Mouse (Mus musculus): Measurements from ENCODE around the gene Npas1. TPM values are rescaled to one million over a fixed set of nuclear protein-coding genes. Genes with fewer than 3 reads are reported as not detected.

Npas1 gene
- polyA plus RNA-seq, 1 experiment = 0.28 TPM

DNA sequence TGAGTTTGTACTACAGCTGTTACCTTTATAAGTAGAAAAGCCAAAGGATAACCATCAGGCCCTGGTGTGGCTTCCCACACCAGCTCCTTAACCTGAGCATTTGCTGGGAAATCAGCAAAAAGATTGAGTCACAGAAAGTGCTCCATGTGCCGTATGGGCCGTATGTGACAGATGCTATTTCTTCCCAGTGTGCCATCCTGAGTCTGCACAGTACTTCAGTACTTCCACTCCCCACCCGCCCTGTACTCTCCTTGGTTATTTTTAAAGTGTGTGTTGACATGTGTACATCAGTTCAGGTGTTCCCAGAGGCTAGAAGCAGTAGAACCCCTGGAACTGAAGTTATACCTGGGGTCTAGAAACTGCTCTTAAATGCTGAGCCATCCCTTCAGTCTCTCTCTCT, 70.5 kb downstream of the Npas1 start:
- WGBS = 98% methylated on average over 3 of the region's 3 CpGs
- DNase-seq = no peak
- no peaks in the 10 kb centered on the region for H3K27me3 ChIP-seq (ENCODE audit: control insufficient read depth, insufficient read depth, low read length)
- H3K4me3 ChIP-seq (ENCODE audit: control insufficient read depth, insufficient read depth, low read length) = no peak overlapping the region
- H3K27ac ChIP-seq (ENCODE audit: control insufficient read depth, insufficient read depth, low read length) = no peak overlapping the region
- H3K36me3 ChIP-seq (ENCODE audit: control insufficient read depth, insufficient read depth, low read length) = no peaks in the 10 kb centered on the region
- no peak for TF ChIP-seq CTCF (IDR thresholded peaks at IDR 0.05; ENCODE audit: borderline replicate concordance, control insufficient read depth, extremely low read depth, insufficient read depth, low read length, poor library complexity)
- TF ChIP-seq POLR2A (IDR thresholded peaks at IDR 0.05; ENCODE audit: control insufficient read depth, extremely low read depth, insufficient read depth, low read length, poor library complexity) = no peak
- peaks cover 24% of the 10 kb centered on the region for H3K4me1 ChIP-seq (replicated peaks; ENCODE audit: control insufficient read depth, insufficient read depth, low read length)

Other genes with a start within 250 kb of the Npas1 start
- gene C5ar2, start 233.6 kb downstream of the Npas1 start, polyA plus RNA-seq (2012; rRNA removed) = 0.26 and 0.46 TPM in 2 replicates
- 3.2 and 4.1 TPM in 2 replicates for gene C5ar1, start 218.2 kb downstream of the Npas1 start, polyA plus RNA-seq (2012; rRNA removed)
- gene Inafm1, start 204.1 kb downstream of the Npas1 start, polyA plus RNA-seq (2012; rRNA removed) = 44.7 and 62.2 TPM in 2 replicates
- 39.4 and 43.0 TPM in 2 replicates for gene Ccdc9, start 190.9 kb downstream of the Npas1 start, polyA plus RNA-seq (2012; rRNA removed)
- gene Bbc3, start 169.3 kb downstream of the Npas1 start, polyA plus RNA-seq (2012; rRNA removed) = 49.8 and 84.9 TPM in 2 replicates
- gene Sae1, start 89.9 kb downstream of the Npas1 start, polyA plus RNA-seq (2012; rRNA removed) = 61.0 and 66.8 TPM in 2 replicates
- 81.3 and 100 TPM in 2 replicates for gene Zc3h4, start 76.8 kb downstream of the Npas1 start, polyA plus RNA-seq (2012; rRNA removed)
- gene Tmem160, start 24.9 kb downstream of the Npas1 start, polyA plus RNA-seq (2012; rRNA removed) = 225 and 228 TPM in 2 replicates
- 13.4 and 14.4 TPM in 2 replicates for gene Arhgap35, start 137.3 kb upstream of the Npas1 start, polyA plus RNA-seq (2012; rRNA removed)
- gene Ceacam15, start 198.0 kb upstream of the Npas1 start, polyA plus RNA-seq (2012; rRNA removed) = 0.75 and 0.84 TPM in 2 replicates
- gene Ceacam9, start 244.2 kb upstream of the Npas1 start, polyA plus RNA-seq (2012; rRNA removed) = 0.07 TPM in 1 of 2 replicates, not detected in the other